Mouse (Mus musculus) brain, adult 2 months (tissue): ENCODE data around the gene Cstl1.
"Not testable (repeated sequence)": the region's sequence is repeated elsewhere in the genome, so short reads cannot be mapped to it uniquely, and the experiment has no call there.

ENCODE experiments used
- DNase-seq: peaks from one replicate; pipeline ENCODE4 v3.0.0; 2011; ENCODE audit warnings: low read depth, low spot score

The Cstl1 gene

GRCm38 (mm10) chr2:148750058-148750457, at the start of gene Cstl1:
Gene Cstl1, plus strand, starts transcription at chr2:148750358.
- no peak for DNase-seq

- peak; percentile 71 for DNase-seq
Observed at GRCm38 (mm10) chr2:148706409-148707201, 43.6 kb upstream of the Cstl1 start.

- no peak for DNase-seq
Observed at GRCm38 (mm10) chr2:148707202-148707530, 43.0 kb upstream of the Cstl1 start.

GRCm38 (mm10) chr2:148712326-148712725, 37.8 kb upstream of the Cstl1 start:
- DNase-seq: no peak

GRCm38 (mm10) chr2:148717072-148717471, 33.1 kb upstream of the Cstl1 start:
- DNase-seq: peak; percentile 45

GRCm38 (mm10) chr2:148719271-148719995, 30.7 kb upstream of the Cstl1 start:
- peak; percentile 65 for DNase-seq

GRCm38 (mm10) chr2:148731614-148732326, 18.4 kb upstream of the Cstl1 start:
- DNase-seq: peak; percentile 66

- peak; percentile 99 for DNase-seq
Observed at GRCm38 (mm10) chr2:148732327-148733000, 17.7 kb upstream of the Cstl1 start, which contains the start of gene Napb. Gene Napb, minus strand, starts transcription at chr2:148732467.

- peak; percentile 98 for DNase-seq
Observed at GRCm38 (mm10) chr2:148743001-148743400, 7.2 kb upstream of the Cstl1 start.

- peak; percentile 50 for DNase-seq
Observed at GRCm38 (mm10) chr2:148743846-148744407, 6.2 kb upstream of the Cstl1 start.

- DNase-seq: peak; percentile 94
Observed at GRCm38 (mm10) chr2:148751893-148752813, 2.0 kb downstream of the Cstl1 start.

GRCm38 (mm10) chr2:148754310-148754846, 4.2 kb downstream of the Cstl1 start:
- DNase-seq: no peak

- no peak for DNase-seq
Observed at GRCm38 (mm10) chr2:148763648-148764388, 13.7 kb downstream of the Cstl1 start.

GRCm38 (mm10) chr2:148771397-148771796, 21.2 kb downstream of the Cstl1 start, which contains the start of gene Cst11:
Gene Cst11, minus strand, starts transcription at chr2:148771497.
- DNase-seq: not testable (repeated sequence)

- no peak for DNase-seq
Observed at GRCm38 (mm10) chr2:148781709-148782108, 31.6 kb downstream of the Cstl1 start, which contains the start of gene 8030411F24Rik. Gene 8030411F24Rik, plus strand, starts transcription at chr2:148782009.

- no peak for DNase-seq
Observed at GRCm38 (mm10) chr2:148789142-148789541, 39.0 kb downstream of the Cstl1 start, which contains the start of gene Cst12. Gene Cst12, plus strand, starts transcription at chr2:148789361.

GRCm38 (mm10) chr2:148798485-148798884, 48.3 kb downstream of the Cstl1 start, which contains the start of gene Cst8:
Gene Cst8, plus strand, starts transcription at chr2:148798785.
- no peak for DNase-seq

GRCm38 (mm10) chr2:148801491-148801921, 51.3 kb downstream of the Cstl1 start:
- DNase-seq: peak; percentile 92
